Mouse (Mus musculus): ENCODE data around the gene Tsc22d1.

- TF ChIP-seq MAZ (IDR thresholded peaks at IDR 0.05; ENCODE audit: low read depth, low read length) = no peak
- no peak for TF ChIP-seq POLR2A (IDR thresholded peaks at IDR 0.05; ENCODE audit: low read depth, low read length)
- no peak for TF ChIP-seq EP300 (IDR thresholded peaks at IDR 0.05; ENCODE audit: low read length)
- no peak for TF ChIP-seq CTCF (conservative IDR thresholded peaks at IDR 0.05 in 1 of 2, IDR thresholded peaks at IDR 0.05 in 1 of 2; ENCODE audit: low read depth in 2 of 2, low read length in 2 of 2)
Measured at GRCm38 (mm10) chr14:76478616-76479015, 63.9 kb downstream of the Tsc22d1 start.
